Mouse (Mus musculus) liver, embryonic 14 days (tissue): Measurements from ENCODE around the gene Cfap77. TPM values are rescaled to one million over a fixed set of nuclear protein-coding genes. Genes with fewer than 3 reads are reported as not detected.

Experiments
- polyA plus RNA-seq: library from polyadenylated mRNA; depleted of rRNA; stranded (reverse); fragments of >200 nt; gene quantifications from 2 replicates; pipeline ENCODE4 v1.2.3, GENCODE M21; 2012; rRNA removed

The Cfap77 gene
- 0.09 and 0.13 TPM in 2 replicates for polyA plus RNA-seq

DNA sequence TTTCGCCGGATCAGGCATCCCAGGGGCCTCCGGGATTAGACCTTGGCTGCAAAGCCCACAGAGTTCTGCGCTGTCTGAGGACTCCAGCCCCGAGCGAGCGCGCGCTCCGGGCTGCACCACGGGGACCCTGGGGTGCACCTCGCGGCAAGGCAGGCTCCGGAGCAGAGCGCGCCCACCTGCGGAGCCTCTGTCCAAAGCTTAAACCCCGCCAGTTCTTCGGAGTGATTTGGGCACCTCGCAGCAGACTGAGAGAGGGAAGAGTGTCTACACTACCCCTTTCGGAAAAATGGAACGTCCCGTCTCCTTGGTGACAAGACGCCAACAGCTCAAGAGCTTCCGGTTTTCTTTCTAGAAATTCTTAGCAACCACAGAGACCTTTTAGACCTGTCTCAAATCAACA, at the start of gene Cfap77:
Gene Cfap77, minus strand, starts transcription at position 76 of the 400 bp plus-strand sequence.

DNA sequence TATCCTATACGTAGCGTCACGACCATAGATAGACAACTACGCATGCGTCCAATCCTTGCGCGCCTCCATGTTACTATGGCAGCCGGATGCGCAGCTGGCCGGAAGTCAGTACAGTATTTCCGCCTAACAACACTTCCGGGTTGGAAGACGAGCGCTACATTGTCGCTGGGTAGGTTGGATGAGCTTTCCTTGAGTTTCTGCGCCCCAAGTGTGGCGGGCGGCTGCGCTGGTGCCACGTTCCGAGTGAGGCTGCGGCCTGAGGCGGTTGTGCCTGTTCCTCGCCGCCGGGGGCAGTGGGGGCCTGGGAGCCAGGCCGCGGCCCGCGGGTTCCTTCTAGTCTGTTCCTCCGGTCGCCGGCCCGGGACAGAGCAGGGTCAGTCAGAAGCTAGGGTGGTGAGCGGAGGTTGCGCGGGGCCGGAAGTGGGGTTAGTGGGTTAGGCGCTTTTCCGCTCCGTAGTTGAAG, 5.3 kb upstream of the Cfap77 start, which contains the start of gene Ttf1:
Gene Ttf1, plus strand, starts transcription at position 128 of the 463 bp plus-strand sequence.

DNA sequence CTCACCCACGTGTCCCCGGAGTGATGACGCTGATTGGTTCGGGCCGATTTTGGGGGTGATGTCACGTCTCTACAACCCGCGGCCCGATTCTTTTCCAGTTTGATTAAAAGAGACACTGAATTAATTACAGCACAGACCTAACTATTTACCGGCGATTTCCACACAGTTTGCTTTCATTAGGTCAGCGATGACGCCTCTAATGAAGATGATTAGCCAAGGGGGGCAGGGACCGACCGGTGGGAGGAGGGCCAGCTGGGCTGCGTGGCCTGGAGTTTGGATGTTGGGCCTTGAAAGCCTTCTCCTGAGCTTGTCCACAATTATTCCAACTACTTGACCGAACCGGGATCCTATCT, 138.4 kb downstream of the Cfap77 start, which contains the start of gene Barhl1:
Gene Barhl1, minus strand, starts transcription at position 156 of the 353 bp plus-strand sequence.

Other genes starting within 250 kb of the Cfap77 start
- gene Gtf3c4, start 214.7 kb downstream of the Cfap77 start, polyA plus RNA-seq, result 4.2 and 5.1 TPM in 2 replicates
- 3.1 and 3.6 TPM in 2 replicates for gene Ddx31, start 214.7 kb downstream of the Cfap77 start, polyA plus RNA-seq
- not detected in 2 replicates for gene Barhl1, start 138.4 kb downstream of the Cfap77 start, polyA plus RNA-seq
- gene Ttf1, start 5.2 kb upstream of the Cfap77 start, polyA plus RNA-seq, result 4.8 and 5.2 TPM in 2 replicates
- 3.0 and 3.1 TPM in 2 replicates for gene Setx, start 69.1 kb upstream of the Cfap77 start, polyA plus RNA-seq
- gene Ntng2, start 197.9 kb upstream of the Cfap77 start, polyA plus RNA-seq, result 0.22 and 0.32 TPM in 2 replicates